Mouse (Mus musculus) heart, postnatal 0 days (tissue): ENCODE data around the gene Capza1.

Experiments used
- CTCF ChIP-seq: IDR thresholded peaks from 2 replicates; pipeline ENCODE4 v1.5.1; 2016; ENCODE audit warnings: antibody characterized with exemption, control low read depth, low read depth
- EP300 ChIP-seq: IDR thresholded peaks from 2 replicates; pipeline ENCODE4 v1.6.1; 2016; ENCODE audit warnings: antibody characterized with exemption, low read depth

- TF ChIP-seq CTCF (no peak), EP300 (0 out of 2 replicates have a peak, but pooled peaks have one; percentile 42)
These were observed 70.2 kb downstream of the Capza1 start for GRCm38 (mm10) chr3:104793871-104794828.
